Mouse (Mus musculus) adrenal gland, adult (tissue): Measurements from ENCODE around the gene Skint11.
A peak's percentile ranks its signal among the peaks of the same experiment; 100 is the strongest.
"Not testable (repeated sequence)": the region's sequence is repeated elsewhere in the genome, so short reads cannot be mapped to it uniquely, and the experiment has no call there.

ENCODE experiments used
- DNase-seq, 2 experiments: peaks; one replicate each; pipeline ENCODE4 v3.0.0; 2022 to 2023; ENCODE audit warnings: low spot score in 1 of 2; ENCODE audit not compliant: inconsistent age in 2 of 2

Gene Skint11

DNA sequence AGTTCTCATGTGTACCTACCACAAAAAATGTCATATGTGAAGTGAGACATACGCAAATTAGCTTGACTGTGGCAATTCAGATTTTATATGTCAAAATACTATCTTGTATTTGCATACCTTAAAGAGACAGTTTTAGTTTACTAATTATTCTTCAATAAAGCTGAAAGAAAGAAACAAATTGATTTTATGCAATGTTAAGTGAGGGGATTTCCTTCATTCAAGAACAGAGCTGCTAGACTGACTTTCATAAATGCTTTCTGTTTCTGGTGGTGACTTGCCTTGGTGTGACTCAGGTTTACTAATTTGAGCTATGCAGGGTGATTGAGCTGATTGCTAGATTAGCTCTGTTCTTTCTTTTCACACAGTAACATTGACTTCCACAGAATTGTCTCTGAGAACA lies at the start of gene Skint11:
TSS of gene Skint11 (plus strand) at position 301 of the 400 bp plus-strand sequence.
- no peak for DNase-seq

DNA sequence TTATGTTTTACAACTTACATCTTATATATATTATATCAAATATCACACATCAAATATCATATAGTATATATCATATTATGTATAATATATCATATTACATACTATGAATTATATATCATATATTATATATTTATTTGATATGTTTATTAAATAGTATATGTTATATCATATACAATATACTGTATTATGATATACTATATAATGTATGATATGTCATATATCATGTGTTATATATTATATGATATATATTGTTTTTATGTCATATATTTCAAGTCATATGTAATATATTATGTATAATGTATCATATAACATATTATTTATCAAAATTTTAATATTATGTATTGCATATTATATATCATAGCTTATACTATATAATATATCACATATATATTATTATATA lies 2.0 kb upstream of the Skint11 start:
- no peak for DNase-seq

DNA sequence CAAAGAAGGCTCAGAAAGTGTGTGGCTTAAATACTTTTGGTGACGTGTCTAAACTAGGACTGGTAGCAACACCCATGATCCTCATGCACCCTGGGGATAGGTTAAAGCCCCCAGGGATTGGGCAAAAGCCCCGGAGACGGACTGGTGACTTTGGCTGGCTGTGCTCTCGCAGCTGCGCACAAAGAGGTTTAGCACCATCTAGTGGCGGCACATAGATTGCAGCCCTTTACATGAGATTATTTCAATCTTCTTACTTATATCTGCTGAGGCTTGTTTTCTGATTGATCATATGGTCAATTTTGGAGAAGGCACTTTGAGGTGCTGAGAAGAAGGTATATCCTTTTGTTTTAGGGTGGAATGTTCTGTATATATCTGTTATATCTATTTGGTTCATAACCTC lies 9.7 kb downstream of the Skint11 start:
- DNase-seq = peak; percentile 2 to 37

DNA sequence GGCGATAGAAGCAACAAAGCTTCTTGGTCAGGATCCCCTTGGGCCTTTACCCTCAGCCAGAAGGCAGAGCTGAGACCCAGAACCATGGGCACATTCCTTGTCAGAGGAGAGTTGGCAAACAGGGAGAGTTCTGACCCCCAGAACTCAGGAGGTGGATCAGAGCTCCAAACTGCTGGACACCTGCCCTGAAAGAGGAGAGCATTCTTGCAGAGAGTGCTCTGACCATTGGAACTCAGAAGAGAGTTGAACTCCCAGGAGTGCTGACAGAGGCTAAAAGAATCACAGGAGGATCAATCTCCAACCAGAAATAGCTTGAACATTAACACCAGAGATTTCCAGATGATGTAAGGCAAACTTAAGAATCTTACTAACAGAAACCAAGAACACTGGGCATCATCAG lies 93.7 kb downstream of the Skint11 start:
- DNase-seq = not testable (repeated sequence)
